Mouse (Mus musculus) hindbrain, embryonic 11.5 days (tissue): ENCODE results near the gene Bahd1. TPM values are rescaled to one million over a fixed set of nuclear protein-coding genes. Genes with fewer than 3 reads are reported as not detected.
A peak's percentile ranks its signal among the peaks of the same experiment; 100 is the strongest.

Experiments used
- ATAC-seq: fragments of 200-750 bp; cut with Nextera tagmentation; 2 replicates; pipeline ENCODE4 v1.8.0; 2017; ENCODE audit warnings: mild to moderate bottlenecking, moderate TSS enrichment, moderate library complexity; ENCODE audit not compliant: low FRiP score
- DNase-seq: peaks from one replicate; pipeline ENCODE4 v3.0.0-alpha.2; 2015; ENCODE audit warnings: low spot score
- H3K27ac ChIP-seq: fragments of 300-500 bp; sonication (generic); 2 replicates; pipeline ENCODE4 v1.5.1; 2014; ENCODE audit warnings: mild to moderate bottlenecking, low read depth, low read length
- H3K27me3 ChIP-seq: fragments of 300-500 bp; sonication (generic); 2 replicates; pipeline ENCODE4 v1.6.1; 2014; ENCODE audit warnings: mild to moderate bottlenecking, low read length, moderate library complexity, mixed read lengths; ENCODE audit not compliant: control insufficient read depth, insufficient read depth
- H3K36me3 ChIP-seq: fragments of 300-500 bp; sonication (generic); 2 replicates; pipeline ENCODE4 v1.6.1; 2014; ENCODE audit warnings: mild to moderate bottlenecking, low read length, moderate library complexity, mixed read lengths; ENCODE audit not compliant: control insufficient read depth, insufficient read depth
- H3K4me1 ChIP-seq: fragments of 300-500 bp; sonication (generic); replicated peaks from 2 replicates; pipeline ENCODE4 v1.6.1; 2014; ENCODE audit warnings: low read length, mixed read lengths; ENCODE audit not compliant: control insufficient read depth, insufficient read depth
- H3K4me2 ChIP-seq: fragments of 300-500 bp; sonication (generic); replicated peaks from 2 replicates; pipeline ENCODE4 v1.6.1; 2014; ENCODE audit warnings: mild to moderate bottlenecking, low read depth, low read length
- H3K4me3 ChIP-seq: fragments of 300-500 bp; sonication (generic); 2 replicates; pipeline ENCODE4 v1.5.1; 2014; ENCODE audit warnings: low read depth, low read length
- H3K9ac ChIP-seq: fragments of 300-500 bp; sonication (generic); 2 replicates; pipeline ENCODE4 v1.6.1; 2014; ENCODE audit warnings: low read depth, low read length
- H3K9me3 ChIP-seq: fragments of 300-500 bp; sonication (generic); 2 replicates; pipeline ENCODE4 v1.6.1; 2016; ENCODE audit warnings: low read length; ENCODE audit not compliant: control insufficient read depth
- WGBS: fragments of 180-500 bp; shearing (Covaris S2); extraction: QIAGEN DNeasy Blood & Tissue Kit; methylation state at CpG from one replicate; pipeline ENCODE4 v1.1.7; 2014; 5-methylcytosine and 5-hydroxymethylcytosine counted together
- polyA plus RNA-seq: library from polyadenylated mRNA; unstranded; fragments of >200 nt; fragmentation: Nextera tagmentation; extraction: Ambion mirVana; gene quantifications from 2 replicates; pipeline ENCODE4 v1.2.1, GENCODE M21; 2014

Gene Bahd1
- polyA plus RNA-seq, 1 experiment from 2014 or later, result 2.1 TPM

DNA sequence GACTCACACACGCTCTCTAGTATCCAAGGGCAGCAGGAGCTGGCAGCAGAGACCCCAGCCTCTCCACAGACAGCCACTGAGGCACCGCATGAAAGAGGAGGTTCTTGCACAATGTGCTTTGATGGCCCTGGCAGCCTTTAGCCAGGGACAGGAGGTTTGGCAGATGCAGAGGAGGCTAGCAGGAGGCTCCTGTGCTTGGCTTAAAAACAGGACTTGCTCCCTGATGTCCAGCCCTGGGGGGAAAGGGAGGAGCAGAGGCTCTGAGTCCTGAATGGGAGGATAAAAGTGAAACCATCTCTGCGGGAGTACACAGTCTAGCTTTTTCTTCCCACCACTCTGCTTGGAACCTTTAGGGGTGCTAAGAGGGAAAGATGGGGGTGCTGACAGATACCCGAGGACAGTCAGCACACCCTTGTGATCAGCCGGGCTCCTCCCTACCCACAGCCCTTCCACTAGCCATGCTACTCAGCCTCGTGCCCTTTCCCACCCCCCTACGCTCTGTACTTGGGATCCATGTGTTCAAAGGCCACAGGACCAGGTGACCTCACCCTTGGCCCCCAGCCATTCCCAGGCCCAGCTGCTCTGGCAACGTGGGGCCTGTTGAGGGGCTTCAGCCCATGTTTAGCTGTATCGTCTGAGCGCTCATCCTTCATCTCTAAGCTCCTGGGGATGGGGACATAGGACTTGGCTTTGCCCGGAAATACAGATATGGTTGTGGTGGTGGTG is 13.5 kb downstream of the Bahd1 start:
- H3K9ac ChIP-seq, result no peak overlapping the region
- DNase-seq, result no peak

DNA sequence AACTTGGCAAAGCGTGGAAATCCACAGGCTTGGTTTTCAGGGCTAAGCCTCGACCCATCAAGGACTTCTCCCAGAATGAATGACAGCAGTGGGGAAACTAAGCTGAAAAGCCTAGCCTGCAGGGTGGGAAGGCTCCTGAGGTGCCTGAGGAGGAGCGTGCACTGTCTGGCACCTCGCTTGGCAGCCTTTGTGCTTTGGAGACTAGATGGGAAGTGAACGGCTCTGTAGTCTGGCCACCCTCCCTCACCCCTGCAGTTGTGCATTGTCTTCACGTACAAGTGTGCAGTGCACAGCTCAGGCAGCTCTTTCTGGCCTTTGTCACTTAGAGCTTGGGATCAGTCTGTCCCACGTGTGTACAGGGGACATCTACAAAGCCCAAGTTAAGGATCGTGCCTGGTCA is 14.5 kb downstream of the Bahd1 start:
- peaks cover 3% of the 10 kb centered on the region; the same call in 1 of the 2 replicates for H3K4me1 ChIP-seq
- no peaks in the 10 kb centered on the region for H3K9me3 ChIP-seq
- H3K4me2 ChIP-seq, result no peak overlapping the region
- H3K9ac ChIP-seq, result no peak overlapping the region
- ATAC-seq (no peak), DNase-seq (no peak)
- 46% methylated on average over 8 of the region's 8 CpGs for WGBS
- no peak overlapping the region for H3K4me3 ChIP-seq
- no peak overlapping the region for H3K27ac ChIP-seq
- H3K36me3 ChIP-seq, result no peaks in the 10 kb centered on the region; the same call in 1 of the 2 replicates
- H3K27me3 ChIP-seq, result no peaks in the 10 kb centered on the region

More for the DNA sequence above, 13.5 kb downstream of the Bahd1 start:
- no peak overlapping the region for H3K27ac ChIP-seq
- 57% methylated on average over 11 of the region's 11 CpGs for WGBS
- H3K36me3 ChIP-seq, result no peaks in the 10 kb centered on the region; the same call in 1 of the 2 replicates
- H3K27me3 ChIP-seq, result no peaks in the 10 kb centered on the region
- H3K9me3 ChIP-seq, result no peaks in the 10 kb centered on the region
- H3K4me1 ChIP-seq, result peaks cover 3% of the 10 kb centered on the region; the same call in 1 of the 2 replicates
- H3K4me3 ChIP-seq, result no peak overlapping the region
- no peak overlapping the region for H3K4me2 ChIP-seq
- no peak for ATAC-seq

DNA sequence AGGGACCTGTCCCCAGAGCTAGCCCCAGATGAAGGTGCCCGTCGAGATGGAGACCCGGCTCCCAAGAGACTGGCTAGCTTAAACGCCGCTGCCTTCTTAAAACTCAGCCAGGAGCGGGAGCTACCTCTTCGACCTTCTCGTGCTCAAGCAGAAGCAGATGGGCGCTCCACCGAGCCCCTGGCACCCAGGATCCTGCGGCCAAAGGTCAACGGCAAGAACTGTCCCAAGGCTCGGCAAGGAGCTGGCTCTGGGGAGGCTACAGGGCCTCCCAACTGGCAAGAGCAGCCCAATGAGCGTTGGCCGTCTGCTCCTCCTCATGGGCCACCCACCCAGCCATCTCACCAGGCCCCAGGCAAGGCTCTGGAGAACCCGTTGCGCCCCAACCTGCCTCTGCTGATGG is 16.3 kb downstream of the Bahd1 start:
- 92% methylated on average over 17 of the region's 17 CpGs for WGBS
- H3K4me1 ChIP-seq, result peaks cover 3% of the 10 kb centered on the region; the same call in 1 of the 2 replicates

GRCm38 (mm10) chr2:118918543-118918942 is 18.4 kb downstream of the Bahd1 start:
- no peak overlapping the region for H3K4me3 ChIP-seq
- H3K4me1 ChIP-seq, result peaks cover 1% of the 10 kb centered on the region; the same call in 1 of the 2 replicates
- H3K36me3 ChIP-seq, result peaks cover 7% of the 10 kb centered on the region
- no peak overlapping the region for H3K27ac ChIP-seq
- H3K4me2 ChIP-seq, result no peak overlapping the region
- no peaks in the 10 kb centered on the region for H3K27me3 ChIP-seq
- ATAC-seq (no peak), DNase-seq (no peak)
- no peaks in the 10 kb centered on the region for H3K9me3 ChIP-seq
- WGBS, result 77% methylated on average over 1 of the region's 1 CpGs
- H3K9ac ChIP-seq, result no peak overlapping the region

More for the DNA sequence above, 16.3 kb downstream of the Bahd1 start:
- Histone ChIP-seq H3K9me3 (no peaks in the 10 kb centered on the region), H3K4me3 (no peak overlapping the region), H3K36me3 (peaks cover 4% of the 10 kb centered on the region; the same call in 1 of the 2 replicates), H3K9ac (no peak overlapping the region), H3K27me3 (no peaks in the 10 kb centered on the region), H3K4me2 (no peak overlapping the region), H3K27ac (no peak overlapping the region)
- no peak for DNase-seq
- ATAC-seq, result no peak

GRCm38 (mm10) chr2:118920428-118920827 is 20.3 kb downstream of the Bahd1 start:
- Histone ChIP-seq H3K4me1 (no peaks in the 10 kb centered on the region), H3K27me3 (no peaks in the 10 kb centered on the region), H3K36me3 (peaks cover 7% of the 10 kb centered on the region), H3K4me2 (no peak overlapping the region), H3K27ac (no peak overlapping the region), H3K4me3 (no peak overlapping the region), H3K9me3 (no peaks in the 10 kb centered on the region), H3K9ac (no peak overlapping the region)
- WGBS, result 76% methylated on average over 3 of the region's 3 CpGs
- ATAC-seq, result no peak
- no peak for DNase-seq

DNA sequence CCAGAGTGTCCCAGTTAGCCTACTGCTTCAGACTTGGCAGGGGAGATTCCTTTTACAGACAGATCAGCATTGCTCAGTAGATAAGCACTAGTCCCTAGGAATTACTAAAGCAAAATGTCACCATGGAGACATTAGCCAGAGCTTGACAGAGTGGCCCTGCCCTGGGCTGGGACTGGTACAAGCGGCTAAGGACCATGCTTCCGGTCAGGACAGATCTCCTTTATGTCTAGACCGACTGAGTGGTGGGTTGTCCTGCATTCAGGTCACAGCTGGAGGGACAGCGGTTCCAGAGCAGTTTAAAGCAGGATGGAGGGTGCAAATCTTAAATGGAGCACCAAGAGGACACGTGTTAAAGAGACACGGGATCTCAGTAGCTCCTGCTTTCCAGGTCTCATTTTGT is 25.8 kb downstream of the Bahd1 start:
- H3K36me3 ChIP-seq, result peaks cover 3% of the 10 kb centered on the region; the same call in 1 of the 2 replicates
- peak; percentile 61 for ATAC-seq
- H3K4me3 ChIP-seq, result peak overlapping the region; percentile 69
- WGBS, result 0% methylated on average over 6 of the region's 6 CpGs
- peak overlapping the region; percentile 88 for H3K9ac ChIP-seq
- no peaks in the 10 kb centered on the region for H3K9me3 ChIP-seq
- no peak for DNase-seq
- peak overlapping the region; percentile 94 for H3K4me2 ChIP-seq
- no peaks in the 10 kb centered on the region for H3K27me3 ChIP-seq
- H3K27ac ChIP-seq, result no peak overlapping the region
- H3K4me1 ChIP-seq, result no peaks in the 10 kb centered on the region

- peak within 1 kb of the TSS; percentile 51 for H3K27ac ChIP-seq
These were observed 26.3 kb downstream of the Bahd1 start, which contains the start of gene Chst14 for GRCm38 (mm10) chr2:118926361-118926997. TSS of gene Chst14 (plus strand) at chr2:118926496.

GRCm38 (mm10) chr2:118926998-118927739 is 27.0 kb downstream of the Bahd1 start:
- WGBS, result 37% methylated on average over 31 of the region's 31 CpGs
- H3K27ac ChIP-seq, result no peak overlapping the region
- DNase-seq, result peak; percentile 20

More at GRCm38 (mm10) chr2:118926361-118926997, 26.3 kb downstream of the Bahd1 start, which contains the start of gene Chst14:
- no peaks in the 10 kb centered on the region for H3K9me3 ChIP-seq
- H3K9ac ChIP-seq, result peak within 1 kb of the TSS; percentile 88
- no peaks in the 10 kb centered on the region for H3K27me3 ChIP-seq
- H3K4me3 ChIP-seq, result peak within 1 kb of the TSS; percentile 69
- DNase-seq (peak; percentile 80), ATAC-seq (peak; percentile 92)
- no peaks in the 10 kb centered on the region for H3K4me1 ChIP-seq
- peaks cover 3% of the 10 kb centered on the region; the same call in 1 of the 2 replicates for H3K36me3 ChIP-seq
- under 1% methylated on average over 37 of the region's 47 CpGs for WGBS
- peak within 1 kb of the TSS; percentile 94 for H3K4me2 ChIP-seq

More at GRCm38 (mm10) chr2:118926998-118927739, 27.0 kb downstream of the Bahd1 start:
- no peaks in the 10 kb centered on the region for H3K27me3 ChIP-seq
- peak overlapping the region; percentile 88 for H3K9ac ChIP-seq
- no peaks in the 10 kb centered on the region for H3K4me1 ChIP-seq
- peak; percentile 10; the same call in 1 of the 2 replicates for ATAC-seq
- H3K36me3 ChIP-seq, result peaks cover 3% of the 10 kb centered on the region; the same call in 1 of the 2 replicates
- H3K9me3 ChIP-seq, result no peaks in the 10 kb centered on the region
- peak overlapping the region; percentile 69 for H3K4me3 ChIP-seq
- H3K4me2 ChIP-seq, result peak overlapping the region; percentile 94
